10 mouse cellular contexts compared by ENCODE assay signal in the genomic region with DNA sequence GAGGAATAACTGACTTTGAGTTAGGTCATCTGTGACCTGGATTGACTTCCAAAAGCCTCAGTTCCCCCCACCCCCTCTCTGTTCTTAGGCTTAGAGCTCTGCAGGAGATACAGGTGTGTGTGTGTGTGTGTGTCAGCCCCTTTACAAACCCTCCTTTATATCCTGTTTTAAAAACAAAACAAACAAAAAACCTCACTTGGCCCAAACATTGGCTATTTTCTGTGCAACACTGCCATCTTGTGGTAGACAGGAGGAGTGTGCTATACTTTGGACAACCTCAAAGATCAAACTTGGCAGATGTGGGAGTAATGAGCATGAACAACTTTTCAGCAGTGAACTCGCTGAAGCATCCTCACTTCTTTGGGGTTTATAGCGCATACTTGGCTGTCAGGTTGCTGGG.
DNase-seq lines count a peak whose midpoint lies in the region; ATAC-seq and TF ChIP-seq lines count a peak whose summit lies in the region.
"Had no signal": no experiment of that assay in that cellular context is flagged by ENCODE, and none has a peak within 500 bp of the region (broad histone marks: within the 10 kb centered on the region; RNA-seq: fewer than 3 reads in every experiment).

No protein-coding gene starts in this region.

- H3K9ac ChIP-seq in forebrain, embryonic 14.5 days (ENCODE audit: low read length) = no peak overlapping the region
- H3K9ac ChIP-seq in kidney, postnatal 0 days (ENCODE audit: low read depth, low read length) = no peak overlapping the region
- no peak overlapping the region for H3K9ac ChIP-seq in midbrain, embryonic 11.5 days (ENCODE audit: low read length)

- no peaks in the 10 kb centered on the region for H3K36me3 ChIP-seq in E14TG2a.4 (ENCODE audit: insufficient read depth, low read length)
- H3K36me3 ChIP-seq in forebrain, embryonic 14.5 days (ENCODE audit: control insufficient read depth, insufficient read depth, low read length) = no peaks in the 10 kb centered on the region
- no peaks in the 10 kb centered on the region for H3K36me3 ChIP-seq in kidney, postnatal 0 days (ENCODE audit: insufficient read depth, low read length)
- H3K36me3 ChIP-seq in midbrain, embryonic 11.5 days (ENCODE audit: control insufficient read depth, insufficient read depth, low read length) = no peaks in the 10 kb centered on the region

- TF ChIP-seq CTCF in E14TG2a.4 (conservative IDR thresholded peaks at IDR 0.05; ENCODE audit: low read length) = peak; percentile 70
- peak; percentile 93 for TF ChIP-seq CTCF in kidney, postnatal 0 days (IDR thresholded peaks at IDR 0.05; ENCODE audit: low read depth)

- DNase-seq in layer of hippocampus, adult 11-12 months (ENCODE audit: low spot score) = peak; percentile 18
- DNase-seq in layer of hippocampus, adult 9-11 months = no peak
- DNase-seq in c-Kit-positive CD71-negative TER-119-negative erythroid progenitor cells, embryonic 14.5 days (ENCODE audit: low read depth) = peak; percentile 35
- DNase-seq in forebrain, embryonic 14.5 days (ENCODE audit: low spot score) = peak; percentile 85
- peak; percentile 89 for DNase-seq in kidney, postnatal 0 days (ENCODE audit: low spot score)
- peak; percentile 91 for DNase-seq in midbrain, embryonic 11.5 days (ENCODE audit: low spot score, missing footprints)
- DNase-seq in thymus, postnatal 25 days = peak; percentile 48

- 0% methylated on average over 2 of the region's 2 CpGs for whole genome bisulfite sequencing in forebrain, embryonic 14.5 days
- WGBS in kidney, postnatal 0 days = 3% methylated on average over 2 of the region's 2 CpGs
- 13% methylated on average over 2 of the region's 2 CpGs for WGBS in midbrain, embryonic 11.5 days

- H3K4me2 ChIP-seq in forebrain, embryonic 14.5 days (ENCODE audit: low read length) = no peak overlapping the region
- H3K4me2 ChIP-seq in kidney, postnatal 0 days (ENCODE audit: low read length) = no peak overlapping the region
- no peak overlapping the region for H3K4me2 ChIP-seq in midbrain, embryonic 11.5 days

- peaks cover 27% of the 10 kb centered on the region for H3K4me1 ChIP-seq in E14TG2a.4 (replicated peaks; ENCODE audit: low read depth, low read length)
- H3K4me1 ChIP-seq in forebrain, embryonic 14.5 days (ENCODE audit: control insufficient read depth, insufficient read depth, low read length) = no peaks in the 10 kb centered on the region
- peaks cover 20% of the 10 kb centered on the region for H3K4me1 ChIP-seq in kidney, postnatal 0 days (replicated peaks; ENCODE audit: insufficient read depth, low read length)
- peaks cover 19% of the 10 kb centered on the region for H3K4me1 ChIP-seq in midbrain, embryonic 11.5 days (ENCODE audit: control insufficient read depth, insufficient read depth, low read length)

- H3K27me3 ChIP-seq in E14TG2a.4 (ENCODE audit: insufficient read depth, low read length) = peaks cover 5% of the 10 kb centered on the region; the same call in 1 of the 2 replicates
- no peaks in the 10 kb centered on the region for H3K27me3 ChIP-seq in forebrain, embryonic 14.5 days (replicated peaks; ENCODE audit: control insufficient read depth, insufficient read depth, low read length)
- H3K27me3 ChIP-seq in kidney, postnatal 0 days (ENCODE audit: insufficient read depth, low read length) = no peaks in the 10 kb centered on the region
- H3K27me3 ChIP-seq in midbrain, embryonic 11.5 days (ENCODE audit: control insufficient read depth, insufficient read depth, low read length) = peaks cover 12% of the 10 kb centered on the region

- ATAC-seq in forebrain, embryonic 14.5 days = peak; percentile 68
- ATAC-seq in kidney, postnatal 0 days (replicated peaks; ENCODE audit: low FRiP score, low read depth) = no peak; the same call in 1 of the 2 replicates
- ATAC-seq in midbrain, embryonic 11.5 days (ENCODE audit: low FRiP score) = peak; percentile 44; the same call in 1 of the 2 replicates

- H3K9me3 ChIP-seq in E14TG2a.4 (ENCODE audit: low read length) = peaks cover 12% of the 10 kb centered on the region
- H3K9me3 ChIP-seq in forebrain, embryonic 14.5 days (replicated peaks; ENCODE audit: control insufficient read depth, low read length) = no peaks in the 10 kb centered on the region
- no peaks in the 10 kb centered on the region for H3K9me3 ChIP-seq in kidney, postnatal 0 days (replicated peaks; ENCODE audit: low read length)
- no peaks in the 10 kb centered on the region for H3K9me3 ChIP-seq in midbrain, embryonic 11.5 days (ENCODE audit: control insufficient read depth, low read length)

- no peak overlapping the region for H3K4me3 ChIP-seq in E14TG2a.4 (replicated peaks; ENCODE audit: low read length)
- H3K4me3 ChIP-seq in forebrain, embryonic 14.5 days (ENCODE audit: low read depth, low read length) = no peak overlapping the region
- no peak overlapping the region for H3K4me3 ChIP-seq in kidney, postnatal 0 days (replicated peaks; ENCODE audit: low read depth, low read length)
- no peak overlapping the region for H3K4me3 ChIP-seq in midbrain, embryonic 11.5 days (ENCODE audit: low read depth, low read length)
- H3K4me3 ChIP-seq: erythroblast, embryonic 14.5 days; megakaryocyte, embryonic 14.5 days had no signal

- no peak overlapping the region for H3K27ac ChIP-seq in forebrain, embryonic 14.5 days (ENCODE audit: low read depth, low read length)
- peak overlapping the region; percentile 31; the same call in 1 of the 2 replicates for H3K27ac ChIP-seq in kidney, postnatal 0 days
- H3K27ac ChIP-seq in midbrain, embryonic 11.5 days (ENCODE audit: low read depth, low read length) = no peak overlapping the region
